12 mouse cellular contexts compared by ENCODE assay signal in the genomic region with DNA sequence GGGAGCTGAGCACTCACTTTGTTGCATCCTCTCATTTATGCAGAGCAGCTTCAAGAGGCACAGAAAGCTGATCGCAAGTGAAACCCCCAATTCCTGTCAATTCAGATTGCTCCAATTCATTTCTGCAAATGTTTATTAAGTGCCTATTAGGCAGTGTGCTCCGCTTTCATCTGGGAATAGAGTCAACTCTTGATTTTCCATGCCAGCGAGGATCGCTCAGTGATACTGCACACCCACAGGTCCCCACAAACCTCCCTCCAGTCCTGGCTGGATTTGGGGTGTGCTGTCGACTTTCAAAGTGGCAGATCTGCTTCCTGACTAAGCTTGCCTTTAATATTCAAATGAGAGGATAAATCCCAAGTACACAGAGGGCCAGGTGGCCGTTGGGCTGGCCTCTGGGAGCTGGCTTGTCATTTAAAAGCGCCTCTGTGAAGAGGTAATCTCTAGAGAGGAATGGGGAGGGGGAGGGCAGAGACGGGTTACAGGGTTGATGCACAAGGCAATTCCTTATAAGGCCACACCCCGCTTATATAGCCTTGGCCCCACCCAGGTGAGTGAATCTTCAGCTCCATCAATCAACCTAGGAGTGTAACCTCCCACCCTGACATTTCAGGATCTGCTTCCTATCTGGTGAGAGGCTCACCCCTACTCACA.
A peak's percentile ranks its signal among the peaks of the same experiment; 100 is the strongest.
DNase-seq lines count a peak whose midpoint lies in the region; ATAC-seq and TF ChIP-seq lines count a peak whose summit lies in the region.
"Had no signal": no experiment of that assay in that cellular context is flagged by ENCODE, and none has a peak within 500 bp of the region (broad histone marks: within the 10 kb centered on the region; RNA-seq: fewer than 3 reads in every experiment).

No protein-coding gene starts in this region.

- no peak overlapping the region for H3K4me2 ChIP-seq in hindbrain, embryonic 16.5 days (ENCODE audit: low read length)
- H3K4me2 ChIP-seq in stomach, embryonic 16.5 days (ENCODE audit: low read depth, low read length), result no peak overlapping the region

- no peak for ATAC-seq in hindbrain, embryonic 16.5 days
- ATAC-seq in stomach, embryonic 16.5 days (ENCODE audit: insufficient read depth, low FRiP score), result peak; percentile 35; the same call in 1 of the 2 replicates
- ATAC-seq: Patski had no signal

- H3K79me2 ChIP-seq in heart, adult 2 months (replicated peaks; ENCODE audit: control insufficient read depth, insufficient read depth, low read length), result no peaks in the 10 kb centered on the region

- no peak overlapping the region for H3K4me3 ChIP-seq in heart, adult 2 months
- H3K4me3 ChIP-seq in hindbrain, embryonic 16.5 days (ENCODE audit: low read length), result no peak overlapping the region
- no peak overlapping the region for H3K4me3 ChIP-seq in stomach, embryonic 16.5 days (replicated peaks; ENCODE audit: low read length)

- WGBS in heart, adult 2 months, result 75% methylated on average over 9 of the region's 9 CpGs
- 41% methylated on average over 9 of the region's 9 CpGs for WGBS in hindbrain, embryonic 16.5 days
- 49% methylated on average over 9 of the region's 9 CpGs for WGBS in stomach, embryonic 16.5 days

- H3K4me1 ChIP-seq in heart, adult 2 months (ENCODE audit: control insufficient read depth, insufficient read depth, low read length), result peaks cover 11% of the 10 kb centered on the region
- peaks cover 25% of the 10 kb centered on the region for H3K4me1 ChIP-seq in hindbrain, embryonic 16.5 days (ENCODE audit: control insufficient read depth, insufficient read depth, low read depth, low read length)
- H3K4me1 ChIP-seq in stomach, embryonic 16.5 days (ENCODE audit: control insufficient read depth, insufficient read depth, low read length), result no peaks in the 10 kb centered on the region

- intact Hi-C loops in heart, adult 2 months (cut with DNase I), result no loop called here
- intact Hi-C loops in gastrocnemius, postnatal 36 days (cut with DNase I), result no loop called here

- no peak for TF ChIP-seq EP300 in heart, adult 2 months (IDR thresholded peaks at IDR 0.05; ENCODE audit: insufficient read depth, low read depth, low read length)

- peak overlapping the region; percentile 74 for H3K27ac ChIP-seq in heart, adult 2 months
- 0 out of 2 replicates have a peak overlapping the region, but pooled peaks have one; percentile 19 for H3K27ac ChIP-seq in hindbrain, embryonic 16.5 days (ENCODE audit: low read depth, low read length)
- no peak overlapping the region for H3K27ac ChIP-seq in stomach, embryonic 16.5 days (ENCODE audit: low read length)

- no peak for TF ChIP-seq POLR2A in heart, adult 2 months (IDR thresholded peaks at IDR 0.05; ENCODE audit: insufficient read depth, low read depth, low read length)

- no peak for TF ChIP-seq CTCF in heart, adult 2 months (IDR thresholded peaks at IDR 0.05)

- no peaks in the 10 kb centered on the region for H3K27me3 ChIP-seq in heart, adult 2 months (ENCODE audit: control insufficient read depth, insufficient read depth, low read length)
- no peaks in the 10 kb centered on the region for H3K27me3 ChIP-seq in hindbrain, embryonic 16.5 days (replicated peaks; ENCODE audit: control insufficient read depth, insufficient read depth, low read length)
- H3K27me3 ChIP-seq in stomach, embryonic 16.5 days (ENCODE audit: control insufficient read depth, insufficient read depth, low read length), result no peaks in the 10 kb centered on the region
- H3K27me3 ChIP-seq: Patski had no signal

- no peak overlapping the region for H3K9ac ChIP-seq in heart, adult 2 months (ENCODE audit: low read depth, low read length)
- peak overlapping the region; percentile 1; the same call in 1 of the 2 replicates for H3K9ac ChIP-seq in hindbrain, embryonic 16.5 days (ENCODE audit: low read depth, low read length)
- no peak overlapping the region for H3K9ac ChIP-seq in stomach, embryonic 16.5 days (ENCODE audit: low read length)

- no peak for DNase-seq in heart, adult 2 months
- DNase-seq in heart, adult 8-10 months (ENCODE audit: low spot score), result no peak
- DNase-seq in retina, postnatal 1 day, result peak; percentile 27
- DNase-seq in retina, embryonic 14.5 days (ENCODE audit: low spot score), result no peak
- DNase-seq in gastrocnemius, postnatal 36 days, result no peak
- DNase-seq in kidney, adult 11 months, result no peak
- DNase-seq: adrenal gland, postnatal 36 days; B cell, adult 2 months; cerebellum, adult 18-20 months had no signal

- H3K9me3 ChIP-seq in hindbrain, embryonic 16.5 days (ENCODE audit: control insufficient read depth, low read length), result no peaks in the 10 kb centered on the region
- no peaks in the 10 kb centered on the region for H3K9me3 ChIP-seq in stomach, embryonic 16.5 days (replicated peaks; ENCODE audit: control insufficient read depth, low read length)

- H3K36me3 ChIP-seq in heart, adult 2 months (ENCODE audit: control insufficient read depth, insufficient read depth, low read length), result no peaks in the 10 kb centered on the region
- no peaks in the 10 kb centered on the region for H3K36me3 ChIP-seq in hindbrain, embryonic 16.5 days (ENCODE audit: control insufficient read depth, insufficient read depth, low read length)
- H3K36me3 ChIP-seq in stomach, embryonic 16.5 days (ENCODE audit: control insufficient read depth, insufficient read depth, low read length), result no peaks in the 10 kb centered on the region
